Mouse (Mus musculus): ENCODE measurements around the gene Fam208b.

DNA sequence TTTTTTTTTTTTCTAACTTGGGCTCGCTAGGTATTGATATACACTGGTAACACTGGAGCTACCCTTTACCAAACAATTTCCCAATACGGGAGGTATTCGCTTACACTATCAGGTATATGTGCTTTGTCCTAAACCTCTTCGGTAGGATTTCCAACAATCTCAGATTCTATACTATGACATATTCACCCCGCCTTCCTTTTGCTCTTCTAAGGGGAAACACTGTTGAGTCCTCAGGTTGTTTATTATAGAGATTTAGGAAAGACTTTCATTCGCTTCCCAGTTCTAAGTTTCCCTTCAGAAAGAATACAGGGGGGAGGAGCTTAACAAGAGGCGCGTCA, 1.2 kb downstream of the Fam208b start:
- TF ChIP-seq POLR2A (IDR thresholded peaks at IDR 0.05; ENCODE audit: insufficient read depth, low read length) = no peak
- TF ChIP-seq CTCF (IDR thresholded peaks at IDR 0.05; ENCODE audit: low read depth, low read length) = no peak
- TF ChIP-seq EP300 (IDR thresholded peaks at IDR 0.05; ENCODE audit: insufficient read depth, low read depth, low read length) = no peak

All from ES-Bruce4 (cell line).